Mouse (Mus musculus) retina, adult 2 months (tissue): Measurements from ENCODE around the gene Ift43.
A peak's percentile ranks its signal among the peaks of the same experiment; 100 is the strongest.

ENCODE experiments used
- DNase-seq: peaks from one replicate; pipeline ENCODE4 v3.0.0-alpha.2; 2012; ENCODE audit warnings: low read depth, low spot score

Gene Ift43

GRCm38 (mm10) chr12:86082481-86083012, at the start of gene Ift43:
Gene Ift43 (plus strand): TSS chr12:86082541.
- peak; percentile 76 for DNase-seq

DNA sequence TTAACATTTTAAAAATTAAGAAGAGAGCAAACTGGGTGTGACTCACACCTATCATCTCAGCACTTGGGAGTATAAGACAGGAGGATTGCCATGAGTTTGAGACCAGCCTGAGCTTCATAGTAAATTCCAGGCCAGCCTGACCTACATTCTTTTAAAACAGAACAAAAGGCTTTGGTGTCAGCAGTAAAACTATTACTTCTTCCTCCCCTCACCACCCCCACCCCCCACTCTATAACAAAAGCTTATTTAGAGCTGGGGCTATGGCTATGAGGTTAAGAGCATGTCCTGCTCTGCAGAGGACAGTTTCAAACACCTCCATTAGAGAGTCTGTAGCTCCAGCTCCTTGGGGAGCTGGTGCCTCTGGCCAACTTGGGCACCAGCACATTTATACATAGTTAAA, 46.8 kb upstream of the Ift43 start:
- no peak for DNase-seq

- peak; percentile 23 for DNase-seq
Observed at GRCm38 (mm10) chr12:86036368-86037166, 45.8 kb upstream of the Ift43 start.

GRCm38 (mm10) chr12:86037235-86037921, 45.0 kb upstream of the Ift43 start:
- DNase-seq = no peak

- DNase-seq = no peak
Observed at GRCm38 (mm10) chr12:86039078-86039477, 43.3 kb upstream of the Ift43 start.

DNA sequence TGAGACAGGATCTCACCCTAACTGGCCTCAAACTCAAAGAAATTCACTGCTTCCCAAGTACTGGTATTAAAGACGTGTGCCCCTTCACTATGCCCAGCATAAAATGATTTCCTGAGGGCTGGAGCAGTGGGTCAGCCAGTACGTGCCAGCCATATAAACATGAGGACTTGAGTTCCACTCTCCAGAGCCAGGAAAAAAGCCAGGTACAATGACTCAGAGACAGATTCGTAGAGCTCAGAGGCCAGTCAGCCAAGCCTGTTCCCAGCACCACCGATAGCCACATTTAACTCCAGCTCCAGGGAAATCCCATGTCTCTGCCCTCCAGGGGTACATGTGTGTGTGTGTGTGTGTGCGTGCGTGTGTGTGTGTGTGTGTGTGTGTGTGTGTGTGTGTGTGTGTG, 42.6 kb upstream of the Ift43 start:
- DNase-seq = no peak

- no peak for DNase-seq
Observed at GRCm38 (mm10) chr12:86046141-86046540, 36.2 kb upstream of the Ift43 start.

DNA sequence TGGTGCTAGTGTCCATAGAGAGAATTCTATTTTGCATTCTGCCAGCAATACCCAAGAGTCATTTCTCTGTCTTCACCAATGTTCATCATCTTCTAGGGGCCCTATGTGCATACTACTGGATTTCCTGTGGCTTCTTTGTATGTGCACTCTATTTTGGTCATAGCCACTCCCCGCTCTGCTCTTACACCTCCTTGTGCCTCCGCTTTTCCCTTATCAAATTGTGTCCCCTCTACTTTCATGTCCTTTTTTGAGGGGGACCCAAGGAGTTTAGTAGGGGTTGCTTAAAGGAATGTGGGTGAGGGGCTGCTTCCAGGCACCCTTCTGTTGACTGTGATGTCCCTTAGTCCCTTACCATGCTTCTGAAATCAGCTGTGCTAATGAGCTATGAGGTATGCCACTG, 35.6 kb upstream of the Ift43 start:
- DNase-seq = no peak

DNA sequence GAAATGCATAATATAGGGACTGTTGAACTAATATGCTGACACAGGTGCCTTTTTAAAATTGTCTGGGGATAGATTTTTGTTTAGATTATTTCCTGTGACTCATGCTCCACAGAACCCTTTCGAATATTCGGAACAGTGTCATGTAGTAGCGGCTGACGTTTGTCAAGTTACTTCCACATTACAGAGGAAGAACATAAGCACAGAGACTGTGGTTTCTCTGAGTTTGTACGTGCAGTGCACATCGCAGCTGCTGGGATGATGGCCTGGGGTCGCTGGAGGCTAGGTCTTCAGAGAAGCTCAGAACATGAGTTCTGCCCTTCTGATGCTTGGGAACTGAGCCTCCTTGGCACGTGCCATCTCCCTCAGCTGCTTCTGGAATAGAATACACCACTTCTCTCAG, 35.0 kb upstream of the Ift43 start:
- no peak for DNase-seq

DNA sequence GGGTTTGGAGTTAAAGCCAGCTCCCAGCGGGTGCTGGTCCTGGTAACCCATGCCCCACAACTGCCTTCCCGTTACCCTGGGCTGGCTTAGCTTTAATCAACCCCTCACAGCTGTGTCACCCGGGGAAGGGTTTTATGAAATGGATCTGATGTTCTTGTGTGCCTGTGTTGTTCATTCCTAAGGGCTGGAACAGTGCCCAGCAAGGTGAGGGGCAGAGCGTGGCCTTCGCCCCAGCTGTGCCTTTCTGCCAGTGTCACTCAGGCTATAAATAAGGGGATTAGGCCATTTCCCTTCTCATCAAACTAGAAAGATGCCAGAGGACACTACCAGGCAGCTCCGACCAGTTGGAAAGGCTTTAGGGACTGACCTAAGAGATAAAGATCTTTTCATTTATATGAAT, 32.5 kb upstream of the Ift43 start:
- no peak for DNase-seq

DNA sequence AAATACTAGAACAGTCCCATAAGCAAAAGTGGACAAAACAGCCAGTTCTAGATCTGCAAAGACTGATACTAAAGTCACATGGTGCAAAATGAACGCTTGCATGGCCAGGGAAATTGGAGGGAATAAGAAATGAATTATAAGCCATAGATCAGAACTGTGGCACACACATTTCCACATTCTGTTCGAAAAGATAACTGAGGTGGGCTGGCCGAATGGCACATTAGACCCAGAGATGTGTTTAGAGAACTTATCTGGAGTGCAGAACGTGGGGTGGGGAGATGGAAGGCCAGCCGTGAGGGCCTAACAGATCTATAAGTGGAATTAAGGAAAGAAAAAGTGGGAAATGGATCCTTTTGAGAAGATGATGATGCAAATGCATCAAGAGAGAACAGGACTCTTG, 30.9 kb upstream of the Ift43 start:
- no peak for DNase-seq

DNA sequence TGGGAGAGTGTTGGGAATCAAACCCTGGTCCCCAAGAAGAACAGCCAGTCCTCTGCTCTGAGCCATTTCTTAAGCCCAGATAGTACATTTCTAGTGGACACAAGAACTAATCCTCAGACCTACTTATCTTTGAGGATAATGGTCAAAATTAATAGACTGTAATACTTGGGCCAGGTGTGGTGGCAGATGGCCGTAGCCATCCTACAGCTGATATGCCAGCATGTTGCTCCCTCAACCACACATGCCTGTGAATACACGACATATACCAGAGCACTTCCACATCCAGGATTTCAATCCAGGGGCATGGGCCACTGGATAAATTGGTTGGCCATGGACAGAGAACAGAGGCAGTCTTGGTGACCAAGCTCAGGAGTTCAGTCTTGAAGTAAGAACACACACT, 27.0 kb upstream of the Ift43 start:
- no peak for DNase-seq

DNA sequence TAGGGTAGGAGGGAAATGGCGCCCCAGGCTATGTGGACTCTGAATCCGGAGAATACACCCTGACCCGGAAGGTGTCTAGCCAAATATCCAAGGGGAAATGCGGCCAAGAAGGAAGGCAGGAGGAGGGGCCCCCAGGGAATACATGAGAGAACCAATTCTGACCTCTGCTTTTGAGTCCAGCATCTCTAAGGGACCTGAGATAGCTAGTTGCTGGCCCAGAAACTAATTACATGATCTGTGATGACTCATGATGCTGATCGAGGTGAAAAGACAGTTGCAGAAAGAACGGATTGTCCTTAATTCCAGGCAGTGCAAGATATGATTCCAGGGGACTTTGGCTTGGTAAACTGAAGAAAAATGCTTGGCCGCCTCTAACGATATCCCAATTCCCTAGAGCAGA, 25.4 kb upstream of the Ift43 start:
- DNase-seq = no peak

GRCm38 (mm10) chr12:86057516-86057915, 24.8 kb upstream of the Ift43 start:
- DNase-seq = no peak

DNA sequence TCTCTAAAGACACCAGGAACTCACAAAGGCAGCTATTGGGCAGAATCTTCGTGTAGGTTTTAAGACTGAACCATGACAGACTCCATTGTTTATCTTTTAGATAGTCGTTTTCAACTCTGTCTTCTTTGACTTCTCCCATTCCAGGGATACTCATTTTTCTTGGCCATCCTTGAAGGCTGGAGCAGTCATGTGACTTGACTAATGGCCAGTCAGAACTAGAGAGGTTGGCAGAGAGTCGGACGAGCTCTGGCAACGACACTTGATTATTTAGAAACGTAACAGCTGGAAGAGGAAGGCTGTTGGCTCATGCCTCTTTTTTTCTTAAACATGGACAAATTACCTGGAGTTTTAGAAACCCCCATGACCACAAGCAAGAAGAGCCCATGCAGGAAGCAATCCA, 23.0 kb upstream of the Ift43 start:
- no peak for DNase-seq

- no peak for DNase-seq
Observed at GRCm38 (mm10) chr12:86064796-86065195, 17.5 kb upstream of the Ift43 start.

- no peak for DNase-seq
Observed at GRCm38 (mm10) chr12:86071432-86071831, 10.9 kb upstream of the Ift43 start.

DNA sequence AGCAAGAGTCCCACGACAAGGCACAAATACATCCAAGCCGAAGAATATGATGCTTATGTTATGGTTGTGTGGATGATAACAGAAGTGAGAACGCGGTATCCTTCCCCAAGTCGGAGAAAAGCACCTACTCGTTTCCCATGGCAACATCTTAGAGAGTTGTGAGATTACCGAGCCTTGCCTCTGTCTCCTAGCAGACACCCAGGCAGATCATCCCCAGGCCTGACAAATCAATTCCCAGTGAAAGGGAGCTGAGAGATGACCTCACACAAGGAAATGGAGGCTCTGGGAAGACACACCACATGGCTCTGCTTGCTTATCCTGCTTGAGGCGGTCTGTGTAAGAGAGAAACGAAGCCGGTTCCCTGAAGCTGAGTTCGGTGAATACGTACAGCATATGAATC, 7.7 kb upstream of the Ift43 start:
- DNase-seq = no peak

DNA sequence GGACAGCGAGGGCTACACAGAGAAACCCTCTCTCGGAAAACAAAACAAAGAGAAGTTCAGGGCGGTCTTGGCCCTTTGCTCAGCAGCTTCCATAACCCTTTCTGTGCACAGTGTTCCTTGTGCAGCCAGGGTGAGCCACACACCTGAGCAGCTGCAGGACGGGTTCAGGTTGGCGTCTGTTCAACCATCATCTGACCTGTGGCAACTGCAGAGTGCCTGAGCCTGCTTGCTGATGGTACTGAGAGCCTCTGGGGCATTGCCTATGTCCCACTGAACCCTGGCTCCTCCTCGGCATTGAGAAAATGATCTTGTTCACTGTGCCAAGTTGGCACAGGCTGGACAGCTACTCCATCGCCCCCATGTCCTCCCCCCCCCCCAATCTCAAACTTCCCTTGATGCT, 7.0 kb upstream of the Ift43 start:
- DNase-seq = no peak

DNA sequence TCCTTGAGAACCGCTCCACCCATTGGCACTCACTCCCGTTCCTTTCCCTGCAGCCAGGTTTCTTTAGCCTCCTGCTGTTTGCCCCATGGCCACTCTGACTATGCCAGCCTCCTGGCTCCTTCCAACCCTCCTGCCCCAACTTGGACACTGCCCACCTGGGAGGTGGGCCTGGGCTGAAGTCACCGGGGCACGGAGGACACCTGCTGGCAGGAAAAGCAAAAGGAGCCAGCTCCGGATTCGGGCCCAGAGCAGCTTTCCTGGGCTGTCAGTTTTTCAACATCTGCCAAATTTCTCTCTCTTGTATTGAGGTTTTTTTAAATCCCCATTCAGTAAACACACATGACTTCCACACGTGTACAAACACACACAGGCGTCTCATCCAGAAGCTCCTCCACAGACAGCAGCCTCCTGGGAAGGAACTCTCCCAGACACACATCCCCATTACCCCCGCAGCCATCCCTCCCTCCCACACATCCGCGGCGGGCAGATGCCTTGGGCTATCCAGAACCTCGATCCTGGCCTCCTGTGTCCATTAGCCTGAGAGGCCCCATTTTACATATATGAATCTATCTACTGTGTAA, 5.9 kb upstream of the Ift43 start:
- no peak for DNase-seq

GRCm38 (mm10) chr12:86077322-86077721, 5.0 kb upstream of the Ift43 start:
- no peak for DNase-seq

DNA sequence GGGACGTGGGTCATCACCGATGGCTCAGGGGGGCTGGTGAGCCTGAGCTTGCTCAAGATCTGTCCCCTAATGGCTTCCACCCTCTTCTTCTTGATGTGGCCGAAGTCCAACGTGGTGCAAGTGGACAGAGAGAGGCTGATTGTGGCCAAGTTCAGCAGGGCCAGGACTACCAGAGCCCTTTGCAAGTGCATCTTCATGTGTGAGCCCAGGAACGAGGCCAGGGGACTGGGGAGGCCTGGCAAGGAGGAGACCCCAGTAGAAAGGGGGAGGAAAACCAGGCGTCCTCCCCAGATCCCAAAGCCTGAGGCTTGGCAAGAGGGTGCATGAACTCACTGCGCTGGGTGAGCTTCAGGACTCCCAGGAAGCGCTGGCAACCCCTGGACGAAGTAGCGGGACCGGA, 4.6 kb upstream of the Ift43 start:
- DNase-seq = no peak

DNA sequence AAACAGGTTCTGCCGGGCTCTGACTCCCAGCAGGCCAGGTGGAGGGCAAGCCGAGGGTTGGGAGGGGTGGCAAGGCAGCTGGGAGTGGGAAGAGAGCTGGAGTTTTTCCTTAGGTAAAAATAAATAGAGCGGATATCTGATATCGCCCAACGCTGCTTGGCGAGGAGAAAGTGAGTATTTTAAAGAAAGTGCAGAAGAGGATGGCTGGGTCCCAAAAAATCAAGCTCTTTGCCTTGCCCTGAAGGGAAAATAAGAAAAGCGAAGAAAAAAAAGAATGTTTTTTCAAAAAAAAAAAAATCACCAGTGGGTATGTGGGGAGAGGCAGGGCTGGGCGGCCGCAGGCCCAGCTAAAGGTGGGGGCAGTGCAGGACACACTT, 4.2 kb upstream of the Ift43 start:
- DNase-seq = no peak
